Mouse (Mus musculus): ENCODE results near the gene Prokr2. TPM values are rescaled to one million over a fixed set of nuclear protein-coding genes. Genes with fewer than 3 reads are reported as not detected.

The Prokr2 gene
- total RNA-seq, 2 experiments from 2014 or later = 0.31 TPM; not detected in 1

Other genes starting within 250 kb of the Prokr2 start
- gene Slc23a2, start 240.3 kb downstream of the Prokr2 start, total RNA-seq (2021) = 10 to 100 TPM; 60.4 to 67.4 TPM
- gene Tmem230, start 137.6 kb downstream of the Prokr2 start, total RNA-seq (2021) = 10 to 100 TPM; 37.5 to 39.1 TPM
- 100 to 1,000 TPM; 141 to 161 TPM for gene Pcna, start 132.1 kb downstream of the Prokr2 start, total RNA-seq (2021)
- 10 to 100 TPM; 63.3 to 77.3 TPM for gene Cds2, start 122.3 kb downstream of the Prokr2 start, total RNA-seq (2021)
- gene Gpcpd1, start 202.3 kb upstream of the Prokr2 start, total RNA-seq (2021) = 10 to 100 TPM; 36.9 to 40.5 TPM

All from adrenal gland, postnatal 4 days (tissue).